Mouse (Mus musculus) T-helper 17 cell (primary cell): ENCODE results near the gene Stk32c.

Experiments
- in situ Hi-C, 2 experiments: fragments of 300-600 bp; cut with MboI, MseI; formaldehyde crosslinking; loops; 1 replicate in 1 of 2; 2 replicates in 1 of 2; pipeline ENCODE4 v1.15.1; 2025; ENCODE audit warnings: high pct_unique_total_duplicates in 2 of 2

Stk32c gene

DNA sequence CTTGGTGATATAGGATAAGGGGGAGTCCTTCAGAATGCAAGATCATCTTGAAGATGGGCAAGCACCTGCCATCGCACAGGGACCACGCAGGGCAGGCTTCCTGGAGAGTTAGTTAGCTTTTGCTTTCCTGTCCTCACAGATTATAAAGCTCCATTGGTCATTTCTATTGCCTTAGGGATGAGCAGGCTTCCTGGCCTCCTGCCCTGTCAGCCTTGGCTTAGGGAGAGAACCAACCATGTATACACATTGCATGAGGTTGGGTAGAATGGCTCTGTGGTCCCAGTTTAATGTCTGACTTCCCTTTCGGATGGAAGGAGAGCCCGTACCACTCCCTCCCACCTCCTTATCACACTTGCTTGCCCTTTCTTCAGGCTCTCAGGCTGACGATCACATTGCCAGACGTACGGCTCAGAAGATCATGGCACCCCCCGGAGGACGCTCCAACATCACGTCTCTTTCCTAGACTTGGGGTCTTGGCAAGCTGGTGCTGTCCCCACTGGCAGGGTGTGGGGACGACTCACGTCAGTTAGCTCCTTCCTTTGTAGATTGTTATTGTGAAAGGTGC, 112.5 kb downstream of the Stk32c start:
- in situ Hi-C loops = loop anchor here in 1 of 2 experiments (10.0 kb wide), 1 partner anchor 374 kb away; no protein-coding TSS in a partner anchor

GRCm38 (mm10) chr7:139096399-139096798, 116.7 kb downstream of the Stk32c start:
- in situ Hi-C loops = no loop called here

- in situ Hi-C loops = no loop called here
Measured at GRCm38 (mm10) chr7:139095282-139095681, 117.8 kb downstream of the Stk32c start.

- in situ Hi-C loops = no loop called here
Measured at GRCm38 (mm10) chr7:139094761-139095160, 118.3 kb downstream of the Stk32c start.

DNA sequence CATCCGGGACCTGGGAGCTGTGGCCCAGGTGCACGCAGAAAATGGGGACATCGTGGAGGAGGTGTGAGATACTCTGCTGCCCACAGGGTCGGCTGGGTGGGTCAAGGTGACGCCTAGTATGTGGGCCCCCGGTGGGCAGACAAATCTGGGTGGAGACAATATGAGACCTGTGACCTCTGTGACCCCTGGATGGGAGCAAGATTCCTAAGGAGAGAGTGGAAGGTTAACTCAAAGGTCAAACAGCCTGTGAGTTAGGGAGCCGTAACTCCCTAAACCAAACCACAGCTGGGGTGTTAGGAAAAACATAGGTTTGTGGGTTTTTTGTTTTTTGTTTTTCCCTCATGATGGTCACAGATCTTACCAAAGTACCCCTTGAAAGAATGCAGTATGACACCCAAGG, 119.3 kb downstream of the Stk32c start:
- in situ Hi-C loops = no loop called here

- in situ Hi-C loops = no loop called here
Measured at GRCm38 (mm10) chr7:139093124-139093523, 120.0 kb downstream of the Stk32c start.

DNA sequence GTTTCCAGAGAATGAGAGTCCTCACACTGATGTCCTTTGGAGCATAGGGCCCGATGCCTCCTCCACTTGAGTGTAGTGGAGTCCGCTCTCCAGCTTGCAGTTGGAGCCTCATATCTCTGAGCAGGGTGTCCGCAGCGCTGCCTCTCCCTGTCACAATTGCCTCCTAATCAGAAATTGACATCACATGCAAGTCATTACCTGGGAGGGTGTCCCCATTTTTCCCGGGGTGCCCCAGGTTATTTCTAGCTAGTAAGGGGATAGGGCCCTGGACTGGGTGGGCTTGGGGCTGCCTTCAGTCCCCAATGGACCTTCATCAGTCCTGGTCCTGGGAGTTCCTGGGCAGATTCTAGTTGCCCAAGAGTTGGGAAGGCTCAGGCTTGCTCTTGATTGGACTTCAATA, 120.4 kb downstream of the Stk32c start:
- in situ Hi-C loops = no loop called here

DNA sequence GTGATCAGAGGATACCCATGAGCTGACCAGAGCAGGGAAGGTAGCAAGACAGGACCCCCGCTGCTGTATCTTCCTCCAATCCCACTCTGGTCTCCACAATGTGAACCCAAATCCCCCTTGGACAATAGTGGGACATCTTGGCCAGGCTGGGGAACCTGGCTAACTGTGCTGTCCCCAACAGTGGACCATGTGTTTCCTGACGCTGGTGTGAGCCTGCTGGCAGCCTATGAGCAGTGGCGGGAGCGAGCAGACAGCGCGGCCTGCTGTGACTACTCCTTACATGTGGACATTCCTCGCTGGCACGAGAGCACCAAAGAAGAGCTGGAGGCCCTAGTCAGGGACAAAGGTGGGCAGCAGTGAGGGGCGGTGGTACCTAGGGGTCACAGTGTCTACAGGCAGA, 121.4 kb downstream of the Stk32c start:
- in situ Hi-C loops = no loop called here

GRCm38 (mm10) chr7:139089892-139090874, 122.9 kb downstream of the Stk32c start:
- in situ Hi-C loops = loop anchor here in 1 of 2 experiments (10.0 kb wide), 1 partner anchor 345 kb away; no protein-coding TSS in a partner anchor

DNA sequence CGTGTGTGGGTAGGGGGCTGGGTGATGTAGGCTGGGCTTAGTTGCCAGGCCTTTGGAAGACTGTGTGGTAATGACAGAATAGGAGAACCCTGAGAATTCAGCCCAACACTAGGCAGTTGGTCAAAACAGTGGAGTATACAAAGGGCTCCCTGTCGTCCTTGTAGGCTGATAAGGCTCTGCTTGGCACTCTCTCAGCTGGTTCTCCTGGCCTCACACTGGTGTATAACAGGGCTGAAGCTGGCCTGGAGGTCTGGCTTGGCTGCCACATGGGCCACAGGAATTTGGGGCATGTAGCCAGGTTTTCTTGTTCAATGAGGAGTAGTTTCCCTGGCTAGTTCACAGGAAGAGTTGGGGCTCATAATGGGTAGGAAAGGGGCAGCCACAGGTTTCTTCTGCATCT, 125.3 kb downstream of the Stk32c start:
- in situ Hi-C loops = loop anchor here in 1 of 2 experiments (10.0 kb wide), 1 partner anchor 343 kb away; no protein-coding TSS in a partner anchor

DNA sequence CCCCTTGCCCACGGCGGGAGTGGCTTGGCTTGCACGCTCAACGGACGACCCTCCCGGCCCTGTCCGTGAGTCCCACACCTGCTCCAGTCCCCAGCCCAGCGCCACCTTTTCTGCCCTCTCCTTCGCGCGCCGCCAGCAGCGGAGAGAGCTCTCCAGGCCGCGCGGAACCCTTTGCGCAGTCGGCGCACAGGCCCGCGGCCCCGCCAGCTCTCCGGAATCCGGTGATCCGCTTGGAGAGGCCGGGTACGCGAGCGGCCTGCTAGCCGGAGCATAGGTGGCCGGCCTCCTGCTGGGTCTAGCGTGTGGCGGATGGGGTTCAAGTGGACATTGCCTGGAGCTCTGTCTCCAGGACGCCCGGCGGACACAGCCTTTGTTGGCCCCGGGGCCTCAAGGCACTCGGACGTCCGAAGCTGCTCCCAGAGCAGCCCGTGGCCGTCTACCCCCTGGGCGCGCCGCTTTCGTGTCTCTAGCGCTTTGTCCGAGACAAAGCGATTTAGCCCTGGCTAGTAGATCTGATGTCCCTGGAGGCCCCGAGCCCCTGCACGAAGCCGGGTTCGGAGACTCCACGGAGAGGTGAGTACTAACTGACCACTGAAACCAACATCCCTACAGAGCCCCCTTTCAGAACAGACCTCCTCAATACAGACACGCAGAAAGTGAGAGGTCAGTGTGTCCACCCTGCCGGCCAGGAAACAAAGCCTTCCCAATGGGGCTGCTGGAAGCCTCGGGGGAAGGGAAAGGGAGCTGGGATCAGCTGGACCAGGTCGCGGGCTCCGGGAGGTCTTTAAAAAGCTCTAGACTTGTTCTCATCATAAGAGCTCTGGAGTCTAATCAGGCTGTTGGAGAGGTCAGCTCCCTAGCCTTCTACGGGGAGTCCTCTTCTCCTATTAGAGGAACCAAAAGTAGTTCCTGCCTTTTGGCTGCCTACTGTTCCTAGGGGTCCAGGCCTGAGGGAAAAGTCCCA, 126.6 kb downstream of the Stk32c start:
- in situ Hi-C loops = loop anchor here in 1 of 2 experiments (10.0 kb wide), 1 partner anchor 342 kb away; no protein-coding TSS in a partner anchor

GRCm38 (mm10) chr7:139085629-139086194, 127.4 kb downstream of the Stk32c start, which contains the start of gene Dpysl4:
Gene Dpysl4, plus strand, starts transcription at chr7:139086001.
- in situ Hi-C loops = loop anchor here in 1 of 2 experiments (10.0 kb wide), 1 partner anchor 341 kb away; no protein-coding TSS in a partner anchor

GRCm38 (mm10) chr7:139084316-139084715, 128.8 kb downstream of the Stk32c start:
- in situ Hi-C loops = loop anchor here in 1 of 2 experiments (10.0 kb wide), 1 partner anchor 340 kb away; no protein-coding TSS in a partner anchor

- in situ Hi-C loops = loop anchor here in 1 of 2 experiments (10.0 kb wide), 1 partner anchor 337 kb away; no protein-coding TSS in a partner anchor
Measured at GRCm38 (mm10) chr7:139082281-139082680, 130.8 kb downstream of the Stk32c start.

DNA sequence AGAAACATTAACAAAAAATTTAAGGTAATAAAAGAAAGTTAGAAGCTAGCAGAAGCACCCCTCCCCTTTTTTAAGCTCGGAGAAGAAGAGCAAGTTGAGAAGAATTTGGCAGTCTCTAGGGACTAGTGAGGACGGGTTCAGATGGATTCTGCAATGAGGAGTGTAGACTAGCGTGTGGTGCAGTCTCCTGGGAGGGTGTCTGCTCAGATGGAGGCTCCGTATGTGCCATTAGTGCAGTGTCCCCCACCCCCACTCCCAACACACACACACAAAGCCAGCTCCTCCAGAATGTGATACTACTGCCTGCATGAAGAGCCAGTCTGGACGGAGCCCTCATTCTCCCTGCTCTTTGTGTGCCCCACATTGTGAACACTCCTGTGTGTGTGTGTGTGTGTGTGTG, 131.9 kb downstream of the Stk32c start:
- in situ Hi-C loops = loop anchor here in 1 of 2 experiments (10.0 kb wide), 1 partner anchor 336 kb away; no protein-coding TSS in a partner anchor

GRCm38 (mm10) chr7:139080714-139081113, 132.4 kb downstream of the Stk32c start:
- in situ Hi-C loops = loop anchor here in 1 of 2 experiments (10.0 kb wide), 1 partner anchor 336 kb away; no protein-coding TSS in a partner anchor

- in situ Hi-C loops = loop anchor here in 1 of 2 experiments (5.0 kb wide), 1 partner anchor 1642 kb away; the partner anchor contains the start of gene Glrx3
Measured at GRCm38 (mm10) chr7:139079141-139079540, 134.0 kb downstream of the Stk32c start.

DNA sequence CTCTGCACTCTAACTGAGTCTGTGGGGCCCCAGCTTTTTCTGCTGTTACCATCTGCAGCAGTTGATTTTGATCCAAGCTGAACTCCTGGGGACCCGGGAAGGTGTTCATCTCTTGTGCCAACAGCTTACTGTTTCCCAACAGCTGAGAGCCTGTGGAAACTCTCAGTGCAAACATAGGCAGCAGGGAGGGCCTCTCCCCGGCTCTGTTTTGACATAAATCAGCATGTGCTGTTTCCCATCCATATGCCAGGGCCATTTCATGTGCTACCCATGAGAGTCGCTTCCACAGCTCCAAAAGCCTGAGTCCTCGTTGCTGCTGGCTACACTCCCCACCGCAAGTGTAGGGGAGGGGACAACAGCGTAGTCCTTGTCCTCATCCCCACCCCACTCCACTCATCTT, 134.9 kb downstream of the Stk32c start:
- in situ Hi-C loops = loop anchor here in 1 of 2 experiments (5.0 kb wide), 1 partner anchor 1641 kb away; the partner anchor contains the start of gene Glrx3

DNA sequence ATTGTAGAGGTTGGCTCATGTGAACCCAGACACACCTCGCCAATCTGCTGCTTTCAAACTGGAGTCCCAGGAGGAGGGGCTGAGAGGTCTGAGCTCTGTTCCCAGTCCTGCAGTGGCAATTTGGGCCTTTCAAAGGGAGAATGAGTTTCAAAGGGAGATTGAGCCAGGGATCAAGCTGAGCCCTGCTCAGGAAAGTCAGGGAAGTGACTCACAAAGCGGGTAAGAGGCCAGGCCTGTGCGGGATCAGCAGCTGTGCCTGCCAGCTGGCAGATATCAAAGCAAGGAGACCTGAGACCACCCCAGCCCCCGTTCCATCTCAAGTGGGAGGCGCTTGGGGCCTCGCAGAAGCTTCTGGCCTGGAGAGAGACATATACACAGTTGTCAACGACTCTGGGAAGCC, 135.8 kb downstream of the Stk32c start:
- in situ Hi-C loops = loop anchor here in 1 of 2 experiments (5.0 kb wide), 1 partner anchor 1640 kb away; the partner anchor contains the start of gene Glrx3
